Mouse (Mus musculus): ENCODE data around the gene BC003965.
"Not testable (repeated sequence)": the region's sequence is repeated elsewhere in the genome, so short reads cannot be mapped to it uniquely, and the experiment has no call there.

BC003965 gene

GRCm38 (mm10) chr17:25218967-25219366 lies 34.6 kb downstream of the BC003965 start:
- DNase-seq (ENCODE audit: low read depth, low spot score): no peak

- no peak for DNase-seq (ENCODE audit: low read depth, low spot score)
Observed at GRCm38 (mm10) chr17:25219492-25220295, 35.3 kb downstream of the BC003965 start.

- no peak for DNase-seq (ENCODE audit: low read depth, low spot score)
Observed at GRCm38 (mm10) chr17:25220746-25221145, 36.4 kb downstream of the BC003965 start.

- no peak for DNase-seq (ENCODE audit: low read depth, low spot score)
Observed at GRCm38 (mm10) chr17:25221821-25222503, 37.6 kb downstream of the BC003965 start.

- not testable (repeated sequence) for DNase-seq (ENCODE audit: low read depth, low spot score)
Observed at GRCm38 (mm10) chr17:25222504-25222940, 38.2 kb downstream of the BC003965 start.

GRCm38 (mm10) chr17:25222951-25223601 lies 38.7 kb downstream of the BC003965 start:
- DNase-seq (ENCODE audit: low read depth, low spot score): no peak

GRCm38 (mm10) chr17:25224586-25225222 lies 40.4 kb downstream of the BC003965 start:
- no peak for DNase-seq (ENCODE audit: low read depth, low spot score)

- no peak for DNase-seq (ENCODE audit: low read depth, low spot score)
Observed at GRCm38 (mm10) chr17:25225659-25226058, 41.3 kb downstream of the BC003965 start.

GRCm38 (mm10) chr17:25227991-25228390 lies 43.6 kb downstream of the BC003965 start:
- DNase-seq (ENCODE audit: low read depth, low spot score): no peak

GRCm38 (mm10) chr17:25230014-25230655 lies 45.8 kb downstream of the BC003965 start:
- DNase-seq (ENCODE audit: low read depth, low spot score): not testable (repeated sequence)

GRCm38 (mm10) chr17:25230700-25231099 lies 46.3 kb downstream of the BC003965 start:
- no peak for DNase-seq (ENCODE audit: low read depth, low spot score)

GRCm38 (mm10) chr17:25231621-25232020 lies 47.3 kb downstream of the BC003965 start:
- DNase-seq (ENCODE audit: low read depth, low spot score): not testable (repeated sequence)

- DNase-seq (ENCODE audit: low read depth, low spot score): peak; percentile 21
Observed at GRCm38 (mm10) chr17:25235635-25236034, 51.3 kb downstream of the BC003965 start.
